Mouse (Mus musculus): ENCODE measurements at regions not wholly inside any gene's neighbourhood (a gene's known extent, or its start where the extent isn't known, plus 50 kb on each side); places are given as distances from the start of the nearest gene placed in this dataset.

- DNase-seq: no peak
These were observed 354.4 kb downstream of the Xylt1 start for GRCm38 (mm10) chr7:117734994-117735698.

GRCm38 (mm10) chr7:117729067-117729466, 348.3 kb downstream of the Xylt1 start:
- DNase-seq: no peak

Small RNAs in the stretch of these regions (microRNA-seq; reads per million reads assigned to microRNA genes)
- 0 reads per million in 2 experiments for gene Gm24063

All from adrenal gland, adult 2 months (tissue).